Mouse (Mus musculus) embryonic facial prominence, embryonic 15.5 days (tissue): ENCODE results near the gene Zfp652. TPM values are rescaled to one million over a fixed set of nuclear protein-coding genes. Genes with fewer than 3 reads are reported as not detected.
A peak's percentile ranks its signal among the peaks of the same experiment; 100 is the strongest.

Source experiments
- ATAC-seq: fragments of 200-750 bp; cut with Nextera tagmentation; 2 replicates; pipeline ENCODE4 v1.8.0; 2017; ENCODE audit warnings: low read depth, moderate TSS enrichment; ENCODE audit not compliant: insufficient number of reproducible peaks, low FRiP score, low TSS enrichment
- H3K27ac ChIP-seq: fragments of 300-500 bp; sonication (generic); replicated peaks from 2 replicates; pipeline ENCODE4 v1.5.1; 2015; ENCODE audit warnings: mild to moderate bottlenecking, inconsistent platforms
- H3K27me3 ChIP-seq: fragments of 300-500 bp; sonication (generic); 2 replicates; pipeline ENCODE4 v1.6.1; 2015; ENCODE audit warnings: inconsistent platforms
- H3K36me3 ChIP-seq: fragments of 300-500 bp; sonication (generic); 2 replicates; pipeline ENCODE4 v1.6.1; 2015; ENCODE audit warnings: mild to moderate bottlenecking, inconsistent platforms
- H3K4me1 ChIP-seq: fragments of 300-500 bp; sonication (generic); 2 replicates; pipeline ENCODE4 v1.6.1; 2015; ENCODE audit warnings: inconsistent platforms
- H3K4me2 ChIP-seq: fragments of 300-500 bp; sonication (generic); replicated peaks from 2 replicates; pipeline ENCODE4 v1.6.1; 2015; ENCODE audit warnings: mild to moderate bottlenecking, inconsistent platforms
- H3K4me3 ChIP-seq: fragments of 300-500 bp; sonication (generic); replicated peaks from 2 replicates; pipeline ENCODE4 v1.5.1; 2015; ENCODE audit warnings: mild to moderate bottlenecking, inconsistent platforms
- H3K9ac ChIP-seq: fragments of 300-500 bp; sonication (generic); 2 replicates; pipeline ENCODE4 v1.6.1; 2015; ENCODE audit warnings: inconsistent platforms
- H3K9me3 ChIP-seq: fragments of 300-500 bp; sonication (generic); replicated peaks from 2 replicates; pipeline ENCODE4 v1.6.1; 2016; ENCODE audit warnings: inconsistent platforms
- WGBS: fragments of 180-500 bp; shearing (Covaris S2); methylation state at CpG from one replicate; pipeline ENCODE4 v1.1.7; 2015; 5-methylcytosine and 5-hydroxymethylcytosine counted together
- polyA plus RNA-seq: library from polyadenylated mRNA; unstranded; fragments of >200 nt; fragmentation: Nextera tagmentation; extraction: Ambion mirVana; gene quantifications from 2 replicates; pipeline ENCODE4 v1.2.1, GENCODE M21; 2015

Gene Zfp652
- polyA plus RNA-seq, 1 experiment from 2014 or later: 25.6 TPM

DNA sequence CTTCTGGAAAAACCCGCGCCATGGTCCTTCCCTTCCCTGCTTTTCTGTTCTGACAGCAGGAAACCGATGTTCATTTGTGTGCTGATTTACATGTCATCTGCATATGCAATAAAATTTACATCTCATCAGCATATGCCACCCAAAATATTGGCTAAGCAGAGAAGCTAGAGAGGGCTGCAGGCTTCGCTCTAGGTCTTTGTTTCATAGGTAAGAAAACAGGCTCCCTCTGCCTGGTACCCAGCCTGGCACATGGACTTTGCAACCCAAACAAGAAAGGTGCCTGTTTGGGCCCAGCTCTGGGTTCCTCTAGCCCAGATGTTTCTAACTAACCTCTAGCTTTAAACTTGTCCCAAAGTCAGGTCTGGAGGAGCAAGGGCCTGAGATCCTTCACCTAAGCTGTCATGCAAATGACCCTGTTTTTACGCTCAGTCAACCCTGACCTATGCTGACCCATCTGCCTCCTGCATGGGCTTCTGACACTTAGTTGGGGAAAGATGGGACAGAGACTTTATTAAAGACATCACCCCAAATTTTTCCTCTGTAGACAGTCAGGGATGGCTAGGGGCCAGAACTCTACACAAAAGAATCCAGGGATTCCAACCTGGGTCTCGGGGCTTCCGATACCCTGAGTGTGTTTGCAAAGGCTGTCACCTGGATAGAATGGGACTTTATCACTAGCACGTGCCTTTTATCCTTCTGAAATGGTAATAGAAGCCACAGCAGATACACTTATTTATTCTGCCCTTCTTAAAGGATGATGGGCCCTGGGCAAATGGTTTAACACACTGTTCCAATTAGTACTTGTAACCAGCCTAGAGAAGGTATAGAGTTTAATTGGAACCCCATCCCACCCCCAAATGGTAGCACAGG lies 126.8 kb downstream of the Zfp652 start:
- no peak for ATAC-seq
- WGBS: 75% methylated on average over 8 of the region's 8 CpGs
- no peak overlapping the region for H3K27ac ChIP-seq

DNA sequence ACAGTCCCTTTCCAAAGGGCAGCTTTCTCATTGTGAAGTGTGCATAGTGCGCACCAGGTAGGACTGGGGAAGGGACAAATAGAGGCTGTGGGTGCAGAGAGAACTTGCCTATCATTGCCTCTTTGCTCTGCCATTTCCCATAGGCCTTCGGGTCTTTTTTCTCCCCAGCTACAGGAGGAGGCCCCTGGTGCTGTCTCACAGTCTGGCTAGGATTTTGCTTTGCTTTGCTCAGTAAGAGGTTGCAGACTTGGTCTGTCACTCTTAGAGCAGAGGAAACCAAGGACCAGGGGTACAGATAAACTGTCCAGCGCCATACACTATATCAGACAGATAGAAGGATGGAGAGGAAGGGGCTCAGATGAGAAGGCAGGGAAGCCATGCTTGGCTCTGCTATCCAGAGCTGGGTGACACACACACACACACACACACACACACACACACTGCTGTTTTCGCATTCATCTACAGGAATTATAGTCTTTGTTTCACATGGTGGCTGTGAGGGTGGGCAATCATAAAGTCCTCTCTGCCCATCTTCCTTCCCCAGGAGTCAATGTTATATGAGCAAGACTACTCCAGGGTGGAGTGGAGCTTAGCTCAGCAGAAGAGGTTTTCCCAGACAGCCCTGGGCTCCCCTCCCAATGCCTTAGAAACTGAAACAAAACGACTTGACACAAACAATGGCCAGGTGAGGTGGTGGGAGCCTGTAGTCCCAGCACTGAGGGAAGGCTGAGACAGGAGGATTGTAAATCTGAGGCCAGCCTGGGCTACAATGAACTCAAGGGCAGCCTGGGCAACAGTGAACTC lies 128.4 kb downstream of the Zfp652 start:
- 77% methylated on average over 5 of the region's 5 CpGs for WGBS
- Histone ChIP-seq H3K9ac (no peak overlapping the region), H3K4me2 (peak overlapping the region; percentile 11; the same call in 1 of the 2 replicates)

More for the DNA sequence above, 126.8 kb downstream of the Zfp652 start:
- Histone ChIP-seq H3K4me2 (no peak overlapping the region), H3K9ac (no peak overlapping the region), H3K4me3 (no peak overlapping the region), H3K4me1 (peaks cover 40% of the 10 kb centered on the region), H3K27me3 (peaks cover 42% of the 10 kb centered on the region), H3K9me3 (no peaks in the 10 kb centered on the region), H3K36me3 (no peaks in the 10 kb centered on the region)

DNA sequence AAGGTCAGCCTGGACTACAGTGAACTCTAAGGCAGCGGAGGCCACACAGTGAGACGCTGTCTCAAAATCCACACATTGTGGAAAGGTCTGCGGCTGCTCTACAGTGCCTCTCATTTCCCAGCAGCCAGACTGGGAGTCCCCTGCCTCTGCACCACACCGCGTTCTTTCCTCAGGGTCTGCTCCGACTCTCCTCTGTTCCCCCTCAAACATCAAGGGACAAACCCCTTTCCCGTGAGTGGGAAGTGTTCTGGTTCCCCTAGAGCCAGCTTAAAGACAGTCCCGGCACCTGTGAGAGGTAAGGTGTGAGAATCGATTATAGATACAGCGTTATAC lies 129.0 kb downstream of the Zfp652 start:
- ATAC-seq: no peak
- Histone ChIP-seq H3K27ac (no peak overlapping the region; the same call in 1 of the 2 replicates), H3K9ac (no peak overlapping the region), H3K4me1 (peaks cover 28% of the 10 kb centered on the region), H3K4me3 (peak overlapping the region; percentile 19), H3K36me3 (no peaks in the 10 kb centered on the region), H3K27me3 (peaks cover 23% of the 10 kb centered on the region), H3K9me3 (no peaks in the 10 kb centered on the region), H3K4me2 (peak overlapping the region; percentile 11; the same call in 1 of the 2 replicates)
- WGBS: 59% methylated on average over 10 of the region's 10 CpGs

More for the DNA sequence above, 128.4 kb downstream of the Zfp652 start:
- ATAC-seq: no peak
- Histone ChIP-seq H3K27ac (no peak overlapping the region), H3K4me1 (peaks cover 34% of the 10 kb centered on the region), H3K27me3 (peaks cover 29% of the 10 kb centered on the region), H3K9me3 (no peaks in the 10 kb centered on the region), H3K4me3 (peak overlapping the region; percentile 19), H3K36me3 (no peaks in the 10 kb centered on the region)

DNA sequence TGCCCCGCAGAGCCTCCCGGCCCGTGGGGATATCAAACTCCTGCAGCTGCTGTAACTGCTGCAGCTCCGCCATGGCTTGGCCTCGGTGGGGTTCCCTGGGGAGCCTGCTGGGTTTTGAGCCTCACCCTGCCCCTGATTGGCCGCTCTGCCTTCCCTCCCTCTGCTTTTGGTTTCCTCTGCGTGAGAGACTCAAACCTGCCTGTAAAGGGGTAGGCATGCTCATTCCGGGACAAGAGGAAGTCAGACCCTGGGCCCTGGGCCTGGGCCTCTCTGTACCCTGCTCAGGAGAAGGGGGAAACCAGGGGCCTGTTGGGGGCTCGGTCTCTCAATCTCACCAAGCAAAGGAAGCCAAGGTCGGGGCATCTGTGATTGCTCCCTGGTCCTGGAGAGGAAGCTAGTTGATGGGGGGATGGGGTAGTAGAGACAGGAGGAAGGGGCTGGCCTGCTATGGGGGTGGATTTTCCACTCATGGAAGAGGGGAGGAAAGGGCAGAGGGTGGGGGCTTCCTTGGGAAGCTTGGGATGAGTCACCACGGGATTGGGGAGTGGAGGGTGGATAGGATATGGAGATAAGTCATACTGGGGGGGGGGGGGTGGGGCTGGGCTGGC lies 129.7 kb downstream of the Zfp652 start, which contains the start of gene Abi3:
Abi3 (minus strand) TSS at position 403 of the 608 bp plus-strand sequence.
- 11% methylated on average over 11 of the region's 11 CpGs for WGBS
- H3K9ac ChIP-seq: no peak within 1 kb of the TSS
- no peaks in the 10 kb centered on the region for H3K9me3 ChIP-seq
- peak within 1 kb of the TSS; percentile 39 for H3K27ac ChIP-seq
- no peaks in the 10 kb centered on the region for H3K36me3 ChIP-seq
- H3K27me3 ChIP-seq: peaks cover 16% of the 10 kb centered on the region
- peaks cover 21% of the 10 kb centered on the region for H3K4me1 ChIP-seq
- H3K4me3 ChIP-seq: peak within 1 kb of the TSS; percentile 19
- peak within 1 kb of the TSS; percentile 11; the same call in 1 of the 2 replicates for H3K4me2 ChIP-seq
- peak; percentile 44; the same call in 1 of the 2 replicates for ATAC-seq

DNA sequence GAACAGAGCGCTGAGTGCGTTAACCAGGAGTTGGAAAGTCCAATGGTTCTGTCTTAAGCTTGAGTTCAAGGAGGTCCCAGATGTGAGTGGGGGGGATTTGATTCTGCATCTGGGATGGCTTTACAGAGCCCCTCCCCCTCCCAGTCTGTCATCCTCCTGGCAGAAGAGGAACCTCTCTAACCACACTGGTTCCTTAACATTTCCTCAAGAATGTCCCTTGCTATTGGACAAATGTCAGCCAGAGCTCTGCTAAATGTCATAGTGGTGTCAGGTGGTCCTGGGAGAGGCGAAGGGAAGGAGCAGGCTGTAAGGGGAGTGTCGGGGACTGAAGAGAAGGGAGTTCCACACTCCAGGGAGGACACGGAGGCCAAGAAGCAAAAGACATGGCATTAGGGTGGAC lies 130.5 kb downstream of the Zfp652 start:
- no peak for ATAC-seq
- Histone ChIP-seq H3K4me3 (no peak overlapping the region), H3K4me2 (no peak overlapping the region), H3K27ac (0 out of 2 replicates have a peak overlapping the region, but pooled peaks have one; percentile 22), H3K9me3 (no peaks in the 10 kb centered on the region), H3K36me3 (no peaks in the 10 kb centered on the region), H3K4me1 (peaks cover 13% of the 10 kb centered on the region), H3K9ac (no peak overlapping the region), H3K27me3 (peaks cover 16% of the 10 kb centered on the region; the same call in 1 of the 2 replicates)
- WGBS: 64% methylated on average over 5 of the region's 5 CpGs

DNA sequence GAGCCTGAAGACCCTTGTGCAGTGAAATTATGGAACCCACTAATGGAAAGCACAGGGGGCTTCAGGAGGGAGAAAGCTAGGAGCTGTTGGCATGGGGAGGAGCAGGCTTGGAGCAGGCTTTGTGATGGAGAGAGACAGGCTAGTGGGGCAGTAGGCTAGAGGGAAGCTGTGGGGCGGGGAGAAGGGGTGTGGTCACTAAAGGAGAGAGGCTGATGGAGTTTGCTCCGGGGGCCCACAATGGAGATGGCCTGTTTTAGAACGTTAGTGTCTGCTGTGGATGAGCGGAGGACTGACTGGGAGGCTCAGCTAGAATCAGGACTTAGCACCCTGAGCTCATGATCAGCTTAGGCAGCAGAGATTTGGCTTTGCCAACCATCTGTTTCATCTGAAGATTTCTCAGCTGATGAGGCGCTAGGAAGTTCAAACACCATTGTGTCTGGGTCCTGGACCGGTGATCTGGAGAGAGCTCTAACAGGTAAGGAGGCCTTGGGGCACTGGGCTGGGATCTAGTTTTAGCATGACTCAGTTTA lies 131.0 kb downstream of the Zfp652 start:
- Histone ChIP-seq H3K27me3 (peaks cover 16% of the 10 kb centered on the region; the same call in 1 of the 2 replicates), H3K4me1 (peaks cover 13% of the 10 kb centered on the region), H3K36me3 (no peaks in the 10 kb centered on the region), H3K4me3 (0 out of 2 replicates have a peak overlapping the region, but pooled peaks have one; percentile 1), H3K4me2 (no peak overlapping the region), H3K9me3 (no peaks in the 10 kb centered on the region), H3K9ac (no peak overlapping the region), H3K27ac (no peak overlapping the region)
- no peak for ATAC-seq
- WGBS: 61% methylated on average over 6 of the region's 6 CpGs

DNA sequence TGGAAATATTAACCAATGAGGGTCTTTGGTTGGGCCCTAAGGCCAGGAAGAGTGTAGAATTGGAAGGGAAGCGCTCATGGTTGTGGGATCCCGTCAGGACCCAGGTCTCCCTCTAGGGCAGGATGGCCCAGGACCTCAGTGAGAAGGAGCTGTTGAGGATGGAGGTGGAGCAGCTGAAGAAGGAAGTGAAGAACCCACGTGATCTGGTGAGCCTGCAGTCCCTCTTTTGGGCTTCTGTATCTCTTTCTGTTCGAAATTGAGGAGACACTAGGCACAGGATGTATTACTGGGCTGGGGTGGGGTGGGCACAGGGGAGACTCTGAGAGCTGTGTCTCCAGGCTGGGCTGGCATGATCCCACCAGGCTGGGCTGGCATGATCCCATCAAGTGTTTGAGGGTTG lies 132.5 kb downstream of the Zfp652 start:
- Histone ChIP-seq H3K9me3 (no peaks in the 10 kb centered on the region), H3K27me3 (peaks cover 16% of the 10 kb centered on the region; the same call in 1 of the 2 replicates), H3K4me1 (peaks cover 13% of the 10 kb centered on the region), H3K36me3 (no peaks in the 10 kb centered on the region), H3K27ac (no peak overlapping the region), H3K4me2 (no peak overlapping the region), H3K9ac (no peak overlapping the region), H3K4me3 (no peak overlapping the region)
- 59% methylated on average over 4 of the region's 4 CpGs for WGBS
- ATAC-seq: no peak

DNA sequence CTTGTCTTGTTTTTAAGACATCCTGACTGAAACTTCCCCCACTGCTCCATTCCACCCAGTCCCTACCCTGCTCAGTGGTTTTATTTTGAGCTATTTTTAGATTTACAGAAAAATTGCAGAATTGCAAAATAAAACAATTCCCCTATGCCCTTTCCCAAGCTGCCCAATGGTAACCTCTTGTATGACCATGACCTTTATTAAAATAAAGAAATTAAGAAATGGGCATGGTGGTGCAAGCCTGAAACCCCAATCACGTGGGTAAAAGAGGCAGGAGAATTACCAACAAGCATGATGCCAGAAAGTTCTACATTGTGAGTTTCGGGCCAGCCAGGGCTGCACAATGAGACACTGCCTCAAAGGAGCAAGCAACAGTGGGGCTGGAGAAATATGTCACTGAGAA lies 138.4 kb downstream of the Zfp652 start:
- Histone ChIP-seq H3K4me3 (no peak overlapping the region), H3K27me3 (0 out of 2 replicates have a peak, but pooled peaks cover 4% of the 10 kb centered on the region), H3K27ac (no peak overlapping the region), H3K9me3 (no peaks in the 10 kb centered on the region), H3K9ac (no peak overlapping the region), H3K36me3 (no peaks in the 10 kb centered on the region), H3K4me1 (no peaks in the 10 kb centered on the region), H3K4me2 (no peak overlapping the region)
- no peak for ATAC-seq
- WGBS: 74% methylated on average over 2 of the region's 2 CpGs

DNA sequence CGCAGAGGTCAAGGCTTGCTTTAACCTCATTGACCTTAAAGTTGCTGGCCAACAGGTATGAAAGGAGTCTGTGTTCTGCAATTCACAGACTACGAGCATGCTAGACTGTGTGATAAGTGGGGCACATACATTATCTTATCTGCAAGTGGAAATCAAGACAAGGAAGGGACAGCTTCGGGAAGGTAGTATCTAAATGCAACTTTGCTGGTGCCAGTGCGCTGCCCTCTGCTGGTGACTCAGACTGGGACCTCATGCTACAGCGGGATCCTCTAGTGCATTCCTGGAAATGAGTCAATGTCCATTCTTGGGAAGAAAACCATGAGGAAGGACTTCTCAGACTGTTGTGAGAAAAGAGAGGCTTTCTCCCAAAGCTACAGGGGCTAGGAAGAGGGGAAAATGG lies 141.2 kb downstream of the Zfp652 start:
- H3K4me1 ChIP-seq: no peaks in the 10 kb centered on the region
- H3K9me3 ChIP-seq: no peaks in the 10 kb centered on the region
- H3K9ac ChIP-seq: no peak overlapping the region
- no peak for ATAC-seq
- H3K4me2 ChIP-seq: no peak overlapping the region
- no peak overlapping the region for H3K4me3 ChIP-seq
- 55% methylated on average over 5 of the region's 5 CpGs for WGBS
- H3K27me3 ChIP-seq: 0 out of 2 replicates have a peak, but pooled peaks cover 4% of the 10 kb centered on the region
- H3K36me3 ChIP-seq: no peaks in the 10 kb centered on the region
- H3K27ac ChIP-seq: no peak overlapping the region

DNA sequence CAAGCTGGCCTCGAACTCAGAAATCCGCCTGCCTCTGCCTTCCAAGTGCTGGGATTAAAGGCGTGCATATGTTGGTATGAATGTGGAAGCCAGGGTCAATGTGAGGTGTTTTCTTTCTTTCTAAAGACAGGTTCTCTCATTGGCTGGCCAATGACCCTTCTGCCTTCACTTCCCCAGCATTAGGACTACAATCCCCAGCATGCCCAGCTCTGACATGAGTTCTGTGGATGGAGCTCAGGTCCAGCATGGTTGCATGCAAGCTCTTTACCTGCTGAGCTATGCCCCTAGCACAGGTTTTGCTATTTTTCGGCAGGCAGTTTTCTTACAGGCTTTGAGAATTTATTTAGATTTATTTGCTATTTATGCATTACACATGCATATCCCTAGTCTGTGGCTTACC lies 144.8 kb downstream of the Zfp652 start:
- Histone ChIP-seq H3K9me3 (no peaks in the 10 kb centered on the region), H3K27ac (no peak overlapping the region), H3K4me3 (no peak overlapping the region), H3K4me2 (no peak overlapping the region), H3K27me3 (0 out of 2 replicates have a peak, but pooled peaks cover 4% of the 10 kb centered on the region), H3K36me3 (no peaks in the 10 kb centered on the region), H3K4me1 (peaks cover 8% of the 10 kb centered on the region), H3K9ac (no peak overlapping the region)
- 79% methylated on average over 4 of the region's 4 CpGs for WGBS
- ATAC-seq: no peak
